Comparison of ENCODE assay signal across 7 mouse cellular contexts in the genomic region with DNA sequence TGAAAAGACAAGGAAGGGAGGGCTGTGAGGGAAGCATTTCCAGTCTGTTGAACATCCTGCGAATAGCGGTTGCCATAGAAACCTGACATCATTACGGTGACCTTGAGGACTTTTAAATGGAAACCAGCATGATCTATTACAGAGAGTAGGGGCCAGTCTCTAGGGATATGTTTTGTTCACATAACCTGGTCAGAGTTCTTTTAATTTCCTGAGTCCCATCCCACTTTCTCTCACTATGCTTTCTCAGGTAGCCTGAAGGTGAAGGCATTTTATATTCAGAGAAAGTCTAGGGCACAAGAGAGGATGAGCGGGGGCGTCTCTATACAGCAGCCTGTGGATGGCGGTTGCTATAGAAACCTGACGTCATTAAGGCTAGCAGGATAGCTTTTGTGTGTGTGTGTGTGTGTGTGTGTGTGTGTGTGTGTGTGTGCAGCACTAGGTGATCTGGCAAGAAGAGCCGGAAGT. TPM values are rescaled to one million over a fixed set of nuclear protein-coding genes. Genes with fewer than 3 reads are reported as not detected.
A peak's percentile ranks its signal among the peaks of the same experiment; 100 is the strongest.
DNase-seq lines count a peak whose midpoint lies in the region; ATAC-seq and TF ChIP-seq lines count a peak whose summit lies in the region.

No protein-coding gene starts in this region.

- no peaks in the 10 kb centered on the region for H3K9me3 ChIP-seq in limb, embryonic 11.5 days (ENCODE audit: control insufficient read depth, low read length)

- DNase-seq in MN1 (ENCODE audit: low spot score): peak; percentile 58
- peak; percentile 94 for DNase-seq in brain, embryonic 14.5 days (ENCODE audit: low read depth)
- peak; percentile 18 to 61 for DNase-seq in frontal cortex, postnatal 10 days (ENCODE audit: low spot score in 2 of 2)
- peak; percentile 31 for DNase-seq in limb, embryonic 11.5 days (ENCODE audit: low spot score)
- DNase-seq in right cerebral cortex, postnatal 25 days: peak; percentile 33
- no peak for DNase-seq in lung, postnatal 25 days (ENCODE audit: low spot score)

- H3K4me1 ChIP-seq in limb, embryonic 11.5 days (ENCODE audit: control insufficient read depth, insufficient read depth, low read length): no peaks in the 10 kb centered on the region

- no peak overlapping the region for H3K9ac ChIP-seq in limb, embryonic 11.5 days (ENCODE audit: low read length)

- no peak for TF ChIP-seq CTCF in brain, embryonic 14.5 days (IDR thresholded peaks at IDR 0.05; ENCODE audit: borderline replicate concordance, extremely low read depth, insufficient read depth, insufficient read length)

- H3K36me3 ChIP-seq in limb, embryonic 11.5 days (ENCODE audit: control insufficient read depth, insufficient read depth, low read length): no peaks in the 10 kb centered on the region

- H3K4me3 ChIP-seq in limb, embryonic 11.5 days (ENCODE audit: low read depth, low read length): no peak overlapping the region

- H3K27ac ChIP-seq in limb, embryonic 11.5 days (replicated peaks; ENCODE audit: low read depth, low read length): no peak overlapping the region

- ATAC-seq in limb, embryonic 11.5 days (ENCODE audit: insufficient number of reproducible peaks, low FRiP score, low TSS enrichment, low read depth): peak; percentile 73; the same call in 1 of the 2 replicates
- no peak for ATAC-seq in erythroid progenitor cell, adult 5-6 weeks (replicated peaks; ENCODE audit: low FRiP score, poor library complexity, severe bottlenecking)

- no peak overlapping the region for H3K4me2 ChIP-seq in limb, embryonic 11.5 days (ENCODE audit: low read depth, severe bottlenecking)

- no peak for TF ChIP-seq POLR2A in brain, embryonic 14.5 days (IDR thresholded peaks at IDR 0.05; ENCODE audit: borderline replicate concordance, extremely low read depth, insufficient read depth, insufficient read length, poor library complexity, severe bottlenecking)

- no peaks in the 10 kb centered on the region for H3K27me3 ChIP-seq in limb, embryonic 11.5 days (ENCODE audit: control insufficient read depth, insufficient read depth, low read length)

- WGBS in limb, embryonic 11.5 days: 31% methylated on average over 8 of the region's 8 CpGs

RNA-seq across cellular contexts. Expression of gene Bex3, which starts 20.8 kb away (rescaled TPM):
- 619 and 631 TPM in 2 replicates for polyA plus RNA-seq in brain, embryonic 14.5 days (2012; rRNA removed)
- 681 and 702 TPM in 2 replicates for polyA plus RNA-seq in limb, embryonic 11.5 days (2014; fragmentation: Nextera tagmentation; extraction: Ambion mirVana)
- 96.2 and 127 TPM in 2 replicates for total RNA-seq in erythroid progenitor cell, adult 5-6 weeks (2015; ENCODE audit: low replicate concordance)
- 26.9 and 32.9 TPM in 2 replicates for total RNA-seq in erythroid progenitor cell, adult 5-6 weeks (2017; ENCODE audit: low replicate concordance)

RNA-seq across cellular contexts. Expression of gene Tceal9, which starts 46.0 kb away (rescaled TPM):
- polyA plus RNA-seq in brain, embryonic 14.5 days (2012; rRNA removed): 194 and 222 TPM in 2 replicates
- 714 and 733 TPM in 2 replicates for polyA plus RNA-seq in limb, embryonic 11.5 days (2014; fragmentation: Nextera tagmentation; extraction: Ambion mirVana)
- total RNA-seq in erythroid progenitor cell, adult 5-6 weeks (2015; ENCODE audit: low replicate concordance): 47.8 and 73.9 TPM in 2 replicates
- total RNA-seq in erythroid progenitor cell, adult 5-6 weeks (2017; ENCODE audit: low replicate concordance): 80.9 and 85.2 TPM in 2 replicates
